Mouse (Mus musculus) intestine, embryonic 15.5 days (tissue): ENCODE measurements around the gene Dcaf8. TPM values are rescaled to one million over a fixed set of nuclear protein-coding genes. Genes with fewer than 3 reads are reported as not detected.
A peak's percentile ranks its signal among the peaks of the same experiment; 100 is the strongest.

Experiments
- ATAC-seq: fragments of 200-750 bp; cut with Nextera tagmentation; 2 replicates; pipeline ENCODE4 v1.8.0; 2017; ENCODE audit warnings: moderate TSS enrichment, moderate library complexity
- H3K27ac ChIP-seq: fragments of 300-500 bp; sonication (generic); 2 replicates; pipeline ENCODE4 v1.5.1; 2015; ENCODE audit warnings: mild to moderate bottlenecking, inconsistent platforms
- H3K27me3 ChIP-seq: fragments of 300-500 bp; sonication (generic); replicated peaks from 2 replicates; pipeline ENCODE4 v1.6.1; 2015; ENCODE audit warnings: inconsistent platforms
- H3K36me3 ChIP-seq: fragments of 300-500 bp; sonication (generic); 2 replicates; pipeline ENCODE4 v1.6.1; 2015; ENCODE audit warnings: inconsistent platforms
- H3K4me1 ChIP-seq: fragments of 300-500 bp; sonication (generic); replicated peaks from 2 replicates; pipeline ENCODE4 v1.6.1; 2015; ENCODE audit warnings: inconsistent platforms
- H3K4me2 ChIP-seq: fragments of 300-500 bp; sonication (generic); replicated peaks from 2 replicates; pipeline ENCODE4 v1.6.1; 2015; ENCODE audit warnings: mild to moderate bottlenecking, inconsistent platforms
- H3K4me3 ChIP-seq: fragments of 300-500 bp; sonication (generic); replicated peaks from 2 replicates; pipeline ENCODE4 v1.5.1; 2015; ENCODE audit warnings: inconsistent platforms
- H3K9ac ChIP-seq: fragments of 300-500 bp; sonication (generic); 2 replicates; pipeline ENCODE4 v1.6.1; 2015; ENCODE audit warnings: inconsistent platforms
- H3K9me3 ChIP-seq: fragments of 300-500 bp; sonication (generic); 2 replicates; pipeline ENCODE4 v1.6.1; 2016; ENCODE audit warnings: inconsistent platforms
- WGBS: fragments of 180-500 bp; shearing (Covaris S2); methylation state at CpG from one replicate; pipeline ENCODE4 v1.1.7; 2015; 5-methylcytosine and 5-hydroxymethylcytosine counted together
- polyA plus RNA-seq: library from polyadenylated mRNA; unstranded; fragments of >200 nt; fragmentation: Nextera tagmentation; extraction: Ambion mirVana; gene quantifications from 2 replicates; pipeline ENCODE4 v1.2.1, GENCODE M21; 2015

The Dcaf8 gene
- polyA plus RNA-seq = 98.2 and 101 TPM in 2 replicates

- Histone ChIP-seq H3K4me2 (peak within 1 kb of the TSS; percentile 65), H3K4me3 (peak within 1 kb of the TSS; percentile 74), H3K9me3 (no peaks in the 10 kb centered on the region), H3K9ac (peak within 1 kb of the TSS; percentile 89), H3K27ac (peak within 1 kb of the TSS; percentile 94), H3K27me3 (no peaks in the 10 kb centered on the region), H3K36me3 (peaks cover 11% of the 10 kb centered on the region), H3K4me1 (no peaks in the 10 kb centered on the region; the same call in 1 of the 2 replicates)
- 0% methylated on average over 42 of the region's 42 CpGs for WGBS
- peak; percentile 99 for ATAC-seq
Observed at GRCm38 (mm10) chr1:172147835-172148278, at the start of gene Dcaf8. Dcaf8 (plus strand) TSS chr1:172148084.

- Histone ChIP-seq H3K4me2 (no peak overlapping the region), H3K4me3 (no peak overlapping the region), H3K4me1 (no peaks in the 10 kb centered on the region), H3K9me3 (no peaks in the 10 kb centered on the region), H3K36me3 (peaks cover 41% of the 10 kb centered on the region), H3K9ac (no peak overlapping the region), H3K27me3 (no peaks in the 10 kb centered on the region), H3K27ac (no peak overlapping the region)
- peak; percentile 91 for ATAC-seq
- 74% methylated on average over 6 of the region's 6 CpGs for WGBS
Observed at GRCm38 (mm10) chr1:172099325-172100033, 48.4 kb upstream of the Dcaf8 start.

GRCm38 (mm10) chr1:172103619-172104018 lies 44.3 kb upstream of the Dcaf8 start:
- Histone ChIP-seq H3K27ac (no peak overlapping the region), H3K4me2 (no peak overlapping the region), H3K27me3 (no peaks in the 10 kb centered on the region), H3K36me3 (peaks cover 55% of the 10 kb centered on the region), H3K4me1 (no peaks in the 10 kb centered on the region), H3K9ac (no peak overlapping the region), H3K9me3 (no peaks in the 10 kb centered on the region), H3K4me3 (no peak overlapping the region)
- 85% methylated on average over 4 of the region's 4 CpGs for WGBS
- no peak for ATAC-seq

- Histone ChIP-seq H3K4me1 (no peaks in the 10 kb centered on the region), H3K9me3 (no peaks in the 10 kb centered on the region), H3K9ac (no peak overlapping the region), H3K36me3 (peaks cover 65% of the 10 kb centered on the region), H3K4me3 (no peak overlapping the region), H3K27ac (no peak overlapping the region), H3K4me2 (no peak overlapping the region), H3K27me3 (no peaks in the 10 kb centered on the region)
- no peak for ATAC-seq
- 66% methylated on average over 11 of the region's 11 CpGs for WGBS
Observed at GRCm38 (mm10) chr1:172105101-172105500, 42.8 kb upstream of the Dcaf8 start.

- ATAC-seq = no peak
- Histone ChIP-seq H3K4me3 (no peak overlapping the region), H3K27ac (no peak overlapping the region), H3K27me3 (no peaks in the 10 kb centered on the region), H3K4me1 (no peaks in the 10 kb centered on the region), H3K36me3 (peaks cover 60% of the 10 kb centered on the region), H3K9ac (no peak overlapping the region), H3K9me3 (no peaks in the 10 kb centered on the region), H3K4me2 (no peak overlapping the region)
- 82% methylated on average over 10 of the region's 10 CpGs for WGBS
Observed at GRCm38 (mm10) chr1:172107777-172108477, 40.0 kb upstream of the Dcaf8 start.

GRCm38 (mm10) chr1:172116948-172117347 lies 30.9 kb upstream of the Dcaf8 start:
- H3K4me2 ChIP-seq = no peak overlapping the region

GRCm38 (mm10) chr1:172119100-172119499 lies 28.8 kb upstream of the Dcaf8 start:
- Histone ChIP-seq H3K9ac (no peak overlapping the region), H3K4me3 (no peak overlapping the region), H3K9me3 (no peaks in the 10 kb centered on the region), H3K27me3 (no peaks in the 10 kb centered on the region), H3K36me3 (peaks cover 70% of the 10 kb centered on the region), H3K4me2 (no peak overlapping the region), H3K4me1 (no peaks in the 10 kb centered on the region), H3K27ac (no peak overlapping the region)
- 83% methylated on average over 6 of the region's 6 CpGs for WGBS
- no peak for ATAC-seq

More at GRCm38 (mm10) chr1:172116948-172117347, 30.9 kb upstream of the Dcaf8 start:
- peaks cover 77% of the 10 kb centered on the region for H3K36me3 ChIP-seq
- no peak overlapping the region for H3K9ac ChIP-seq
- H3K9me3 ChIP-seq = no peaks in the 10 kb centered on the region
- 89% methylated on average over 5 of the region's 5 CpGs for WGBS
- no peak overlapping the region for H3K4me3 ChIP-seq
- no peaks in the 10 kb centered on the region for H3K27me3 ChIP-seq
- H3K27ac ChIP-seq = no peak overlapping the region
- ATAC-seq = no peak
- H3K4me1 ChIP-seq = no peaks in the 10 kb centered on the region

- no peak overlapping the region for H3K27ac ChIP-seq
- H3K9me3 ChIP-seq = no peaks in the 10 kb centered on the region
- H3K9ac ChIP-seq = no peak overlapping the region
- H3K4me1 ChIP-seq = no peaks in the 10 kb centered on the region
- 51% methylated on average over 3 of the region's 3 CpGs for WGBS
- no peak overlapping the region for H3K4me2 ChIP-seq
- no peaks in the 10 kb centered on the region for H3K27me3 ChIP-seq
- H3K4me3 ChIP-seq = no peak overlapping the region
- ATAC-seq = 0 out of 2 replicates have a peak, but pooled peaks have one; percentile 39
- H3K36me3 ChIP-seq = peaks cover 67% of the 10 kb centered on the region
Observed at GRCm38 (mm10) chr1:172119720-172120119, 28.2 kb upstream of the Dcaf8 start.

GRCm38 (mm10) chr1:172122671-172123070 lies 25.2 kb upstream of the Dcaf8 start:
- no peaks in the 10 kb centered on the region for H3K9me3 ChIP-seq
- H3K4me1 ChIP-seq = peaks cover 6% of the 10 kb centered on the region; the same call in 1 of the 2 replicates
- H3K27ac ChIP-seq = no peak overlapping the region
- no peak for ATAC-seq
- H3K4me2 ChIP-seq = no peak overlapping the region
- no peaks in the 10 kb centered on the region for H3K27me3 ChIP-seq
- H3K4me3 ChIP-seq = no peak overlapping the region
- H3K9ac ChIP-seq = no peak overlapping the region
- H3K36me3 ChIP-seq = peaks cover 44% of the 10 kb centered on the region
- WGBS = 81% methylated on average over 2 of the region's 2 CpGs

GRCm38 (mm10) chr1:172124572-172124971 lies 23.3 kb upstream of the Dcaf8 start:
- no peak overlapping the region for H3K27ac ChIP-seq
- peaks cover 31% of the 10 kb centered on the region for H3K36me3 ChIP-seq
- no peaks in the 10 kb centered on the region for H3K27me3 ChIP-seq
- H3K4me1 ChIP-seq = peaks cover 12% of the 10 kb centered on the region; the same call in 1 of the 2 replicates
- H3K4me2 ChIP-seq = no peak overlapping the region
- H3K4me3 ChIP-seq = no peak overlapping the region
- no peak overlapping the region for H3K9ac ChIP-seq
- no peaks in the 10 kb centered on the region for H3K9me3 ChIP-seq
- 79% methylated on average over 6 of the region's 6 CpGs for WGBS
- ATAC-seq = no peak

GRCm38 (mm10) chr1:172126376-172127347 lies 21.2 kb upstream of the Dcaf8 start, which contains the start of gene Pex19:
Pex19 (plus strand) TSS chr1:172126755.
- under 1% methylated on average over 42 of the region's 42 CpGs for WGBS
- Histone ChIP-seq H3K27me3 (no peaks in the 10 kb centered on the region), H3K9me3 (no peaks in the 10 kb centered on the region), H3K4me1 (peaks cover 12% of the 10 kb centered on the region; the same call in 1 of the 2 replicates), H3K4me2 (peak within 1 kb of the TSS; percentile 80), H3K36me3 (peaks cover 32% of the 10 kb centered on the region), H3K9ac (peak within 1 kb of the TSS; percentile 68), H3K4me3 (peak within 1 kb of the TSS; percentile 56), H3K27ac (peak within 1 kb of the TSS; percentile 8; the same call in 1 of the 2 replicates)
- ATAC-seq = peak; percentile 97
